Mouse (Mus musculus): ENCODE results near the gene Prnd.

The Prnd gene

DNA sequence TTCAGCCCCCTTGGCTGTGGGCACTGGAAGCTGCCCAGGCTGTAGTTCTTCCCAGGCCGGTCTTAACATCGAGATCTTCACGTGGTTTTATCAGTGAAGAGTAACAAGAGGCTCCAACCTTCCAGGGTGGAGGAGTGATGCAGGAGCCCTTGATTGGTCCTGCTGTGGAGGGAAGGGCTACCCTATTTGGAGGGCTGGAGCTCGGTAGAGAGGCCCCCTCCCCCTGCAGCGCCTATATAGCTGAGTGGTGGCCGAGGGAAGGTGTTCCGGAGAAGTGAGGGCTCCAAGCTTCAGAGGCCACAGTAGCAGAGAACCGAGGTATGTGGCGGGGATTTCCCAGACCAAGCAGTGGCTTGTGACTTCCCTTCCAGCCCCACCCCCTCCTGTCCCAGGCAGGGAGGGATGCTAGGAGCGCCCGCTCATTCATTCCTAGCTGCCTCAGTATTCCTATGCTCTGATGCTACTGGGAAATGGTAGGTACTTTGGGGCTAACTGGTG, at the start of gene Prnd:
TSS of gene Prnd (plus strand) at position 264 of the 498 bp plus-strand sequence.
- DNase-seq (ENCODE audit: low spot score): no peak

DNA sequence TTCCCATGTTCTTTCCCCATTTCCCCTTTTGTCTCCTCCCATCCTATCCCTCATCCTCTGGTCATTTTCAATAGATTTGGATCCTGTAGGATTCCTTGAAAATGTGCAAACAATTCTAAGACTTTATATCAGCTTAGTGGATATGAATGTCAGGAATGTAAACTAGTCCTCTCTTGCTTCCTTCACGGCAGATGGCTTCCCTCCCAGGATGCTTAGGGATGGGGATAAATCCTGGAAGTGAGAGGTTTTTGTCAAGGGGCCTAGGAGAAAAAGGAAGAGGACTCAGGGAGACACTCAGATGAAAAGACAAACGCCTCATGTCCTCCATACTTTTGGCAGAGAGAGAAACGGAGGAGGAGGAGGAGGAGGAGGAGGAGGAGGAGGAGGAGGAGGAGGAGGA, 48.2 kb upstream of the Prnd start:
- DNase-seq (ENCODE audit: low spot score): no peak

DNA sequence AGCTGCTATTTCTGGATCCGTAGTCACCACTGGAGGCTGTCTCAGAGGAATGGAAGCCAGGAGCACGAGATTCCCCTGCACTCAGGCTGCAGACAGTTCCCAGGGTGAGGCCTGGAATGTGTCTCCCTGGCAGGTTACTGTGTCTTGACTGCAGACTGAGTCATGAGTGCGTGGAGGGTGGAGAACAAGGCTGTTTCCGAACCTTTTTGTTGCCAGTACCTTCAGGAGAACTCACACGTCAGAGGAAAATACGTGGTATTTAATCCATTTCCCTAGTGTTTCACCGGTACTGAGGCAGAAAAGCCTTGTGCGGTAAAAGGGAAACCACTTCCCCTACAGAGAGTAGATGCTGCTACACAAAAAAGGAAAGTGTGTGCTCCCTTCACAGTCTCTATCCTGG, 47.8 kb upstream of the Prnd start:
- peak; percentile 71 for DNase-seq (ENCODE audit: low spot score)

DNA sequence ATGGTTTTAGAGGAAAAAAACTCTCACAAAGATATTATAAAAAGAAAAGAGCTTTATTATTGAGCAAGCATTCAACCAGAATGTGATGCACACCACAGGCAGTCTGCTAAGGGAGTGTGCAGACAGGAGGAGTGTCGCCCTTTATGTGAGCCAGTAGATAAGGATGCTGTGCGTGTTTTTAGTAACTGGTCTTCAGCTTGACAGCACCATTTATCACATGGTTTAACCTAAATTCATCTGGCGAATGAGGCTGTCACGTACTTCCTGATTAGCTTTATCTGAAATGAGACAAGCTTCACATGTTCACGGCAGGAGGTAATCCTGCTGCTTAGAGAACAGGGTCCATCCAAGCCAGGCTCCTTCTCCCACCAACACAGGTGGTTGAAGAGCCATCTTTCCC, 45.6 kb upstream of the Prnd start:
- DNase-seq (ENCODE audit: low spot score): no peak

DNA sequence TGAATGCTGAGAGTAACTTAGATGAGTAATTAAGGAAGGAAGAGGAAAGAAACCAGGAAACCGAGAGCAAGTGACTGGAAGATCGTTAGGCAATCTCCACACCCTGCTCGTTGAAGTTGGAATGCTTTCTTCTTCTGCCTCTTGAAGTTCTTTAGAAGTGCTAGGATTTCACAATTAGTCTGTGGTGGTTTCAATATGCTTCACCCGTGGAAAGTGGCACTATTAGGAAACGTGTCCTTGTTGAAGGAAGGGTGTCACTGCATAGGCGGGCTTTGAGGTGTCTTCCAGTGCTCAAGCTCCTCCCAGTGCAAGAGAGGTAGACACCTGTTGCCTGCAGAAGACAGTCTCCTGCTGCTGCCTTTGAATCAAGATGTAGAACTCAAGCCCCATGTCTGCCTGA, 44.9 kb upstream of the Prnd start:
- no peak for DNase-seq (ENCODE audit: low spot score)

DNA sequence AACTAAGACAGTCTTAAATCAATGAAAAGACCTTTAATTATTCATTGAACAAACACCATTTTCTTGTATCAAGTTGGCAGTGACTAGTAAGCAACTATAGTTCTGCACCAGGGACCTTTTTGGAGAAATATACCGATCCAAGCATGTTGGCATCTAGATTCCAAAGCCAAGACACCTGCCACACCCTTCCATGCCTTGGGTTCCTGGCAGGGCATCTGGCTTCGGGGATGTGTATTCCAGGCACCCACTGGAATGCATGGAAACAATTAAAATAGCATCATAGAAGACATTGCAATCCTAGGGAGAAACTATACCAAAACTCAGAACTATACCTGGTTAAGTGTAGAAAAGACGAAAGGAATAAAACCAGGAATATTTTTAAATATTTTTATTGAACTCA, 44.4 kb upstream of the Prnd start:
- DNase-seq (ENCODE audit: low spot score): no peak

DNA sequence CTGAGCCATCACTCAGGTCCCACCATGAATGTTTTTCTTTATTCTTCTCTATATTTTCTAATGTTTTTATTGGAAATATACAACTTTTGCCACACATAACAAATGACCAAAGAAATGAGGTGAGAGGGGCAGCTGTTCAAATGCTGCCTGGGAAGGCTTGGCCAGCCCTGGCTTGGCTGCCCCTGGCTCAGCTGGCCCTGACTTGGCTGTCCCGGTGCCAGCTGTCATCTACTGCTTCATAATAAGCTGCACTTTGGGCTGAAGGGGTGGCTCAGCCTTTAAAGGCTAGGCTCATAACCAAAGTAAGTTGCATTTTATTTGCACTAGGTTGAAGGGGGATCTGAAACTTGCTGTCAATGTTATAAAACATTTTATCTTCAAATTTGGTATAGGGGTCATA, 43.8 kb upstream of the Prnd start:
- peak; percentile 95 for DNase-seq (ENCODE audit: low spot score)

DNA sequence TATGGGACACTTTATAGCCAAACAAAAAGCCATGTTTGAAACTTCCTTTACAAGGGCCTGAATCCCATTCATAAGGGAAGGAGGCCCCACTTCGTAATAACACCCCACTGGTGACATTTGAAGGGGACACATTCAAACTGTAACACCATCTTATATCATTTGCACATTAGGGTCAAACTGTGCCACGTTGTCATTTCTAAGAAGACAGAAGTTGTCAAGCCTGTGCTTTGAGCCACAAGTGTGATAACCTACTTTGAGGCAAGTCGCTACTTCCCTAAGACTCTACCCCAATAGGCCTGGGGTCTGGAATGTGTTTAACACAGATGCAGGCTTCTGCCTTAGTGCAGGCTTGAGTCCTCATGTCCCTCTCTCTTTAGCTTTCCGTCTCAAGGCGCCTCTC, 43.4 kb upstream of the Prnd start:
- DNase-seq (ENCODE audit: low spot score): no peak

DNA sequence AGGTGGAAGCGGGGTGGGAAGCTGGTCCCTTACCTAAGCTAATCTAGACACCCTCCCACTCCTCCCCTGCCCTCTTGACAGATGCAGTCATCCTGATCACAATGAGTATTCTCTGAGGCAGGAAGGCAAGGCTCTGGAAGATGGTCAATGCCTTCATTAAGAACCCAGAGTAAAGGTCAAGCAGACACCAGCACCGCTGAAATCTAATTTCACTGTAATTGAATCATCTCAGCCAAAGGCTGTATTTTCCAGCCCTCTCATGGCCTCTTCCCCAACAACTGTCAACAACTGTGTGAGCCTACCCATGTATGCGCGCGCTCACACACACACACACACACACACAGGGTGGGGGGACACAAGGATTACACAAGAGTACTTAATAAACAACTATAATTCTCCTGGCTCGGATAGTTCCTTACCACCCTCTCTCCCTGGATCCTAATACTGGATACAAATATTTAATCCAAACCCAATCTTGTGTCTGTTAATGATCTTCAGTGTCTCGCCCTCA, 42.3 kb upstream of the Prnd start:
- DNase-seq (ENCODE audit: low spot score): peak; percentile 90

DNA sequence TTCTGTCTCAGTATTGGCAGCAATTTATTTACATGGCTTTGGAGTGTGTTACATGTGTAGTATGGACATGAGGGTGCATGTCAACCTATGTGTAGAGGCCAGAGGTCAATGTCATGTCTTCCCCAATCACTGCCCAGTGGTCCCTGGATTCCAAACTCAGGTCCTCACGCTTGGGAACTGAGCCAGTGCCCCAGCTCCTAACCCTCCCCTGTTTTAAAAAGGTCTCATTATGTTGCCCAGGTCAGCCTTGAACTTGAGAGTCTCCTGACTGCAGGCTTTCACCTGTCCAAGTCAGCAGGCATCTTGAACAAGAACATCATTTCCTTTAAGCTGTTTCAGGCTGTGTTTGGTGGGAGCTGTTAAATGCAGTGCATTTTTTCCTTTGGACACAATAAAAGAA, 41.8 kb upstream of the Prnd start:
- no peak for DNase-seq (ENCODE audit: low spot score)

DNA sequence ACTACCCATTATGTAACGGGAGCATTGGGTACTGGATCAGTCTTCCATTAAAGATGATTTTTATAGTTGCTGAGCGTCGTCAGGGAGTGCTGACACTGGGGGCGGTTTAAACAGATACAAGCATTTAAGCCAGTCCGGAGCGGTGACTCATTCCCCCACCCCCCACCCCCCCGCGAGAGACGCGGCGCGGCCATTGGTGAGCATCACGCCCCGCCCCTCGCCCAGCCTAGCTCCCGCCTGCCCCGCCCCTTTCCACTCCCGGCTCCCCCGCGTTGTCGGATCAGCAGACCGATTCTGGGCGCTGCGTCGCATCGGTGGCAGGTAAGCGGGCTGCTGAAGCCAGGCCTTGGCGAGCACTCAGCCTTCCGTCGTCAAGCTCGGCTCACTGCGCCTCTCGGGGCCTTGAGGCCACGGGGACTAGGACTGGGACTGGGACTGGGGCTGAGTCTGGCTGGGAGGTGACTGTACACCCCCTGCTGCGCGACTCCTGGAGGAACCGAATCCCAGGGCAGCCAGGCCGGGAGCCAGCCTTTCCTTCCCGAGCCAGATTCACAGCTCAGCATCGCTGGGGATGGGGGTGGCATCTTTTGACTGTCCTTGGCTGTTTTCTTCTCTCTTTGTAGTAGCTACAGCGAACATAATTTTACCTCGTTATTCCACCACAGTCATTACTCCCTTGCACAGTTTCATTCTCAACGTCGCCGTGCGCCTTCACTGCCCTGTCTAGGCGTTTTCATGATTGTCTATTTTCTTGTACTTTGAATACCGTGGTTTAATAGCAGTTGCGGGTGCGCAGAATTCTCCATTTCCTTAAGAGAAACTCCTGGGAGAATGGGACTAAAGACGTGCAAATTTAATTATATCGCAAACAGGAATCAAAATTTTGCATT, 40.7 kb upstream of the Prnd start, which contains the start of the genes Prnp and Prn:
TSS of gene Prnp (plus strand) at position 246 of the 890 bp plus-strand sequence.
TSS of gene Prn (plus strand) at position 275 of the 890 bp plus-strand sequence.
- peak; percentile 98 for DNase-seq (ENCODE audit: low spot score)

DNA sequence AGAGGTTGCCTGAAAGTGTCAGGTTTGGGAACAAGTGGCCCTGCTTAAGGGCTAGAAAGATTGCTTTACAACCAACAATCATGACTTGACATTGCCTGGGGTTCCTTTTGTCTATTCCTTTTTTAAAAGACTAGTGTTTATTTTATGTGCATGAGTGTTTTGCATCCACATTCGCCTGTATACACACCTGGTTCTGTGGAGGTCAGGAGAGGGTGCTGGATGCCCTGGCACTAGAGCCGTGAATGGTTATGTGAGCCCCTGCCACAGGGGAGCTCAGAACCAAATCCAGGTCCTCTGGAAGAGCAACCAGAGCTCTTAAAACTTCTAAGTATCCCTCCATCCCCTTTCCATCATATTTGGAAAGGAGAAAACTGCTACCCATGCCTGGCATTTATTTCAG, 39.8 kb upstream of the Prnd start:
- no peak for DNase-seq (ENCODE audit: low spot score)

DNA sequence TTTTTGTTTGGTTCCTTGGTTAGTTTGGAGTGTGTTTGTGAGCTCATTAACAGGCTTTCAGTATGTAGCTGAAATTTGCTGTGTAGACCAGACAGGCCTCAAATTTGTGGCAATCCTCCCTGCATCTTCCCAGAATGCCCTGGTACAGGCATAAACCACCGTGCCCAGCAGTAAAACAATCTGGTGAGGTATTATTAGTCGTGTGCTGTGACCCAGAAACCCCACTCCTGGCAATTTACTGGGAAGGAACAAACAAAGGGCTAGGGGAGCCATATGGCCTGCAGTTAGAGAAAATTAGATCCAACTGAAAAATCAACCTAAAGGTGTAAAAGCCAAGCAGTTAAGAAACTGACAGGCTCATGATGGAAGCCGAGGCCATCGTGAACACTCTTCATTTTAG, 39.3 kb upstream of the Prnd start:
- peak; percentile 50 for DNase-seq (ENCODE audit: low spot score)

DNA sequence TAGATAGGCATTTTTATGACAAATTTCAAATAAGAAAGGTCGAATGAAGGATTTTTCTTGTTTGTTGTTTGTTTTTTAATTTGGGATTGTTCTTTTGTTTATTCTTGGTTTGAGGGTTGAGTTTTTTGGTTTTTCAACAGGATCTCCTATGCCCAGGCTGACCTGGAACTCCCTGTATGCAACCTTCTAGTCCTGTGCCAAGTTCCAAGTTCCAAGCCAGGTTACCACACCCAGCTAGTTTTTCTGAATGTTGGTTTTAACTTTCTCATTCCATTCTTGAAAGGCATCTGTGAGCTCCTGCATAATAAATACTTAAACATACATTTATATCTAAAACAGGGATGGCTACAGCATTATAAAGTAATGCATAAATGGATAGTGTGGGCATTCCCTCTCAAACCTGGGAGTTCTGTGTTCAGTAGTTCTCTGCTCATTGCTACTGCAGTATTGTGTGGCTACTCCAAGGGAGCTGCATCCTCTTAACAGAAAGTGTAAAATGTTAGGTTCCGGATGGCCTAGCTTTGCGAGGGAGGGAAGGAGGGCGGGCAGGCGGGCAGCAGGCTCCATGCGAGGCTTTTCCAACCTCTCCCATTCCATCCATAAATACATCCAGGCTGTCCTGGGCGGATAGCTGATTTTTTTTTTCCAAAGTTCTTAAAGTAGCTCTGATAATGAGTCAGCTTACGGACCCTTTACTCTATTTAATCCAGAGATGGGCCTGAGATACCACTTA, 38.0 kb upstream of the Prnd start:
- no peak for DNase-seq (ENCODE audit: low spot score)

DNA sequence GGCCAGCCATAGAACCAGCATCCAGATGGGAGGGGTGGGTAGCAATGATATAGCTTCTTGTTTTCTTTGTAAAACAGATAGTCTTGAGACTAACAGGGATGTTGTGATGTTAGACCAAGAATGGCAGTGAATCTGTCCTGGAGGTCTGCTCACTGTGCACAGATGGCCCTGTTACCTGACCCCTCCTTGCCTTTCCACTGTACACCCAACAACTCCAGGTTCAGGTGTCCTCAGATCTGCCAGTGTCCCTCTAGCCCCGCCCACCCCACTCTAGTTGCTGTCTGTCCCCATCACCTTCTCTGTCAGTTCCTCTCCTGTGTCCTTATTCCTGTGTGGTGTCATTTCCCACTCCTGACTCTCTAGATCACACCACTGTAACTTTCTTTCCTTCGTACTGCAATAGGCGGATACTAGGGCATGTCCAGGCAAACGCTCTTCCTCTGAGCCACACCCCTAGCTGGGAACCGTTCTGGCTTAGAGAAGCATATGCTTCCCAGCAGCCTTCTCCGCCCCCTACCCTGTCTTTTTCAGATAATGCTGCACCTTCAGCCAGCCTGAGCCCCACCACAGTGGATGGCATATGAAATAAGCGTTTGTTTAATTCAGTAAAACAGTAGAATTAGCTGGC, 18.3 kb upstream of the Prnd start:
- no peak for DNase-seq (ENCODE audit: low spot score)

DNA sequence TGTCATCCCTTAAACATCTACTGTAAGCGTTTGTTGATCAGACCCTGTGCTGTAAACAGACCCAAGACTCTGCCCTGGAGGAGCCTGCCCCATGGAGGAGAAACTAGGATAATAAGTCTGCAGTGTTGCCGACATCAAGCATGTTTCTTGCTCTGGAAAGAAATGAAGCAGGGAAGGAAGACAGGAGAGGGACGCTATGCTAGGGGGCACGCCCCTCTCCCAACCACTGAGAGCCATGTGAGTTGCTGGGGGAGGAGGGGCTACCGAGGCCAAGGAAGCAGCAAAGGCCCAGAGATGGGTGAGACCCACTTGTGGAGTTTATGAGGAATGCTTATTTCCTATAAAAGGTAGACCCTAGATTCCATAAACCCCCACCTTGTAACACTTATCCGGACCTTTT, 17.6 kb upstream of the Prnd start:
- no peak for DNase-seq (ENCODE audit: low spot score)

DNA sequence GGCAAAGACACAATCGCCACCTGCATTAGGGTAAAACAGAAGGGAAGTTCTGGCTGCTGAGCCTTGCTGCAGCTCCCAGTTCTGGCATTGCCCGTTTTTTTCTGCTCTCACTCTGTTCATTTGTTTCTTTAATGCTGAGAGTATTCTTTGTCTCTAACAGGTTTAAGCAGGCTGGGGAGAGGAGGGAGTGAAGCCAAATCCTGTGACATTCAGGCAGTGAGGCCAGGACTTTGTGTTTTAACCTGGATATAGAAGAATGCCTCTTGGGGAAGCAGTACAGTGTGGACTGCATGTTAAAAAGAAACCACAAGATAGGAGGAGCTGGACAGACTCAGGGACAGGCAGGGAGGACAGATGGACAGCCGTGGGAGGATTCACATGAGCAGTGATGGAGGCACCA, 17.1 kb upstream of the Prnd start:
- peak; percentile 71 for DNase-seq (ENCODE audit: low spot score)

DNA sequence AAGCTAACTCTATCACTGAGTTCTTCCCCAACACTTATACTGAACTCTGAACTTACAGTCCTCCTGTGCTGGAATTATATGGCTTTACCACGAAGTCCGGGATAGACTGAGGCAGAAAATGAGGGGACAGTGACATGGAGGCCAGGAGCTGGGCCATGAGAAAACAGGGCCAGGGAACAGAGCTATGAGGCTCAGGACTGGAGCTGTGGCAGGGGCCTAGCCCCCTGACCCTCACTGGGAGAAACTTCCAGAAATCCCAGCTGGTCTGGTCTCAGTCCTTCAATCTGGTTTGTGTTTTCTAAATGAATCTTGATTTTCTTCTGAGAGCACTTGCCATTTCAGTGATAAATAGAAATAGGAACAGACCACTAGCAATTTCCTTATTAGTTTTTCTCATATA, 16.4 kb upstream of the Prnd start:
- DNase-seq (ENCODE audit: low spot score): no peak

DNA sequence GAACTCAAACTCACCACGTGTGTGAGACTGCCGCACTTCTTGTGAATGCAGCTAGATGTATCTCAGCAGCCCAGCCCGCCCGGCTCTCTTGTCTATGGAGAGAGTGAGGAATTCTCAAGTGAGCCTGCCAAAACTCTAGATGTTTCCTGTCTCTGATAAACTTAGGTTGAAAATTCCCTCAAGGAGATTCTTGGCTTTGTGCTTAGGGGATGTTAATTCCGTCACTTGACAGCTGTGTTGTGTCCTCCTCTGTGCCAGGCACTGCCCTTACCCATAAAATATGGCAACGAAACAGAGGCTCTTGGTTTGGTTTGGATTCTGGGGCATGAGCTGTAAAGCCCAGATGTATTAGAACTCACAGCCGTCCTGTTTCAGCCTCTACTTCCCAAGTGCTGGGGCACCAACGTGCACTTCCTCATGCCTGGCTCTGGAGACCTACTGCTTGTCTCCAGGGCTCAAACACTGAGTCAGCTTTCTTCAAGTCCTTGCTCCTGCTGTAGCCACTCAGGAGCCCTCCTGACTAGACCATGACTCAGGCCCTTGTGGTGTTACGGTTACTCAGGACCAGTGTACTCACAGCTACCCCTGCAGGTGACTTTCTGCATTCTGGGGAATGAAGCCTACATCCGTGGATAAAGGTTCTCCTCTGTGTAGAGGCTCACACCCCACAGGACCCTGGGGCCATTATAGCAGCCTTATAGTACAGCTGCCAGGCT, 15.1 kb upstream of the Prnd start:
- peak; percentile 47 for DNase-seq (ENCODE audit: low spot score)

DNA sequence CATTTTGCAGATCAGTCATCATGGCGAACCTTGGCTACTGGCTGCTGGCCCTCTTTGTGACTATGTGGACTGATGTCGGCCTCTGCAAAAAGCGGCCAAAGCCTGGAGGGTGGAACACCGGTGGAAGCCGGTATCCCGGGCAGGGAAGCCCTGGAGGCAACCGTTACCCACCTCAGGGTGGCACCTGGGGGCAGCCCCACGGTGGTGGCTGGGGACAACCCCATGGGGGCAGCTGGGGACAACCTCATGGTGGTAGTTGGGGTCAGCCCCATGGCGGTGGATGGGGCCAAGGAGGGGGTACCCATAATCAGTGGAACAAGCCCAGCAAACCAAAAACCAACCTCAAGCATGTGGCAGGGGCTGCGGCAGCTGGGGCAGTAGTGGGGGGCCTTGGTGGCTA, 14.3 kb upstream of the Prnd start:
- DNase-seq (ENCODE audit: low spot score): no peak

DNA sequence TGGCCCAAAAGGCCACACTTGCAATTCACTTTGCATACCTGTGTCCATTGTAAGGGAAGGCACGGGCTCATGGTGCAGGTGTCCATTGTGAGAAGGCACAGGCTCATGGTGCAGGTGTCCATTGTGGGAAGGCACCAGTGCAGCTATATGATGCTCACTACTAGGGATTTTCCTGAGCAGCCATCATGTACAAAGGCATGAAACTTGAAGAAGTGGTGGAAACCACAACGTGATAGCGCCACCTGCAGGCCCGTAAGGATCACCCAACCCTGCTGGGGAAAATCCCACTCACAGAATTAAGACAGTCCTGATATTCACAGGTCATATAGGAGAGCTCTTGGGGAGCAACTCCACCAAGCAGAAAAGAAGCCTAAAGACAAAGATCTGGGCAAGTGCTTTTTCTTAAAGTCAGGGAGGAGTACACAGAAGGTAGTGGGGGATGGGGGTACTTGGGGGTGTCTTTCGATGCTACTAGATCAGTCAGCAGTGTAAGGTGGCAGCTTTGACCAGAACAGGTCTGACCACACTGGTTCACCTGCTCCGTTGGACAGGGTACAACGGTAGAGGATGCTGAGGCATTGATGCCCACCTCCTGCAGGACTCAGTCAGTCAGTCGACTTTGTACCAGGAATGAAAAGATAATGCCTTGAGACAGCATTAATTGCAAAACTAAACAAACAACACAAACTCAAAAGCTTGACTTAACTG, 11.1 kb upstream of the Prnd start:
- DNase-seq (ENCODE audit: low spot score): peak; percentile 76
